19 mouse cellular contexts compared by ENCODE assay signal in the genomic region with DNA sequence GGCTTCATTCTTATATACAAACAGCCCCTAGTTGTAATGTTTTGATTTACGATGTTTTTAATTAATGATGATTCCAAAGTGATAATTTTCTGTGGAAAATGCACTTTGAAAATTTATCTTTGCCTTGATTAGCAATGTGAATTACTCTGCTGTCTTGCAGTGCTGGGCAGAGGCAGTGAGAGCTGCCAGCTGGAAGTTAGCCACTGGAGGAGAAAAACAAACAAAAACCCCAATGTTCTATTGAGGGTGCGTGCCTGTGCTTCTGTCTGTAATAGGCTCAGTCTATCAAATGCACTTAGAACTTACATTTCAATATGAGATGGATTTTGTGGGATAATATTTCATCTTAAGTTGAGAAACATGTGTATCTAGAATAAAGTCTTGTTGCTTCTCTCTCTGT. TPM values are rescaled to one million over a fixed set of nuclear protein-coding genes. Genes with fewer than 3 reads are reported as not detected.
A peak's percentile ranks its signal among the peaks of the same experiment; 100 is the strongest.
DNase-seq lines count a peak whose midpoint lies in the region; ATAC-seq and TF ChIP-seq lines count a peak whose summit lies in the region.
"Had no signal": no experiment of that assay in that cellular context is flagged by ENCODE, and none has a peak within 500 bp of the region (broad histone marks: within the 10 kb centered on the region; RNA-seq: fewer than 3 reads in every experiment).

No protein-coding gene starts in this region.

- no peak overlapping the region for H3K27ac ChIP-seq in hindbrain, postnatal 0 days
- H3K27ac ChIP-seq in hindbrain, embryonic 16.5 days (ENCODE audit: low read depth, low read length), result no peak overlapping the region
- H3K27ac ChIP-seq: embryonic facial prominence, embryonic 15.5 days; forebrain, embryonic 12.5 days; hindbrain, embryonic 10.5 days; liver, embryonic 13.5 days; midbrain, embryonic 13.5 days; neural tube, embryonic 12.5 days had no signal

- peak; percentile 12 to 15 for DNase-seq in cerebellum, adult 18-20 months
- no peak for DNase-seq in cerebellum, postnatal 36 days
- DNase-seq in hindbrain, postnatal 0 days (ENCODE audit: low spot score), result peak; percentile 56
- DNase-seq in right cerebral cortex, postnatal 10 days (ENCODE audit: low spot score in 2 of 2), result peak; percentile 70 to 75
- no peak for DNase-seq in right cerebral cortex, adult 2 months (ENCODE audit: low spot score in 2 of 2)
- peak; percentile 68 for DNase-seq in telencephalon, adult 2 months (ENCODE audit: low read depth, low spot score)
- DNase-seq in ovary, postnatal 14 days (ENCODE audit: low spot score), result no peak
- DNase-seq: gastrocnemius, postnatal 25 days; kidney, adult 11 months; kidney, postnatal 14 days; liver, embryonic 13.5 days; lung, postnatal 14 days had no signal

- H3K36me3 ChIP-seq in hindbrain, postnatal 0 days (ENCODE audit: insufficient read depth, low read length), result no peaks in the 10 kb centered on the region
- H3K36me3 ChIP-seq in hindbrain, embryonic 16.5 days (ENCODE audit: control insufficient read depth, insufficient read depth, low read length), result no peaks in the 10 kb centered on the region
- H3K36me3 ChIP-seq: embryonic facial prominence, embryonic 15.5 days; forebrain, embryonic 12.5 days; heart, embryonic 12.5 days; hindbrain, embryonic 10.5 days; liver, embryonic 13.5 days; midbrain, embryonic 13.5 days; neural tube, embryonic 12.5 days had no signal

- no peak for TF ChIP-seq CTCF in hindbrain, postnatal 0 days (IDR thresholded peaks at IDR 0.05; ENCODE audit: low read depth)

- no peak overlapping the region for H3K4me2 ChIP-seq in hindbrain, postnatal 0 days (ENCODE audit: low read depth, low read length)
- H3K4me2 ChIP-seq in hindbrain, embryonic 16.5 days (ENCODE audit: low read length), result no peak overlapping the region
- H3K4me2 ChIP-seq: embryonic facial prominence, embryonic 15.5 days; forebrain, embryonic 12.5 days; heart, embryonic 12.5 days; liver, embryonic 13.5 days; midbrain, embryonic 13.5 days; neural tube, embryonic 12.5 days had no signal

- no peak overlapping the region for H3K4me3 ChIP-seq in hindbrain, postnatal 0 days (ENCODE audit: low read length)
- H3K4me3 ChIP-seq in hindbrain, embryonic 16.5 days (ENCODE audit: low read length), result no peak overlapping the region
- H3K4me3 ChIP-seq: embryonic facial prominence, embryonic 15.5 days; forebrain, embryonic 12.5 days; heart, embryonic 12.5 days; hindbrain, embryonic 10.5 days; liver, embryonic 13.5 days; midbrain, embryonic 13.5 days; neural tube, embryonic 12.5 days had no signal

- H3K27me3 ChIP-seq in hindbrain, postnatal 0 days (ENCODE audit: insufficient read depth, low read length), result no peaks in the 10 kb centered on the region
- H3K27me3 ChIP-seq in hindbrain, embryonic 16.5 days (replicated peaks; ENCODE audit: control insufficient read depth, insufficient read depth, low read length), result no peaks in the 10 kb centered on the region
- H3K27me3 ChIP-seq: embryonic facial prominence, embryonic 15.5 days; forebrain, embryonic 12.5 days; heart, embryonic 12.5 days; liver, embryonic 13.5 days; midbrain, embryonic 13.5 days; neural tube, embryonic 12.5 days had no signal

- WGBS in hindbrain, postnatal 0 days, result 54% methylated on average over 2 of the region's 2 CpGs
- WGBS in hindbrain, embryonic 16.5 days, result 73% methylated on average over 2 of the region's 2 CpGs

- H3K9ac ChIP-seq in hindbrain, postnatal 0 days (replicated peaks; ENCODE audit: low read length), result no peak overlapping the region
- H3K9ac ChIP-seq in hindbrain, embryonic 16.5 days (ENCODE audit: low read depth, low read length), result no peak overlapping the region
- H3K9ac ChIP-seq: embryonic facial prominence, embryonic 15.5 days; forebrain, embryonic 12.5 days; heart, embryonic 12.5 days; liver, embryonic 13.5 days; midbrain, embryonic 13.5 days; neural tube, embryonic 12.5 days had no signal

- ATAC-seq in hindbrain, postnatal 0 days, result no peak
- ATAC-seq in hindbrain, embryonic 16.5 days, result no peak
- ATAC-seq: midbrain, embryonic 13.5 days had no signal

- no peaks in the 10 kb centered on the region for H3K9me3 ChIP-seq in hindbrain, postnatal 0 days (ENCODE audit: low read length)
- H3K9me3 ChIP-seq in hindbrain, embryonic 16.5 days (ENCODE audit: control insufficient read depth, low read length), result no peaks in the 10 kb centered on the region
- H3K9me3 ChIP-seq: embryonic facial prominence, embryonic 15.5 days; forebrain, embryonic 12.5 days; heart, embryonic 12.5 days; hindbrain, embryonic 10.5 days; liver, embryonic 13.5 days; midbrain, embryonic 13.5 days; neural tube, embryonic 12.5 days had no signal

- H3K4me1 ChIP-seq in hindbrain, postnatal 0 days (ENCODE audit: insufficient read depth, low read length), result peaks cover 2% of the 10 kb centered on the region; the same call in 1 of the 2 replicates
- peaks cover 3% of the 10 kb centered on the region for H3K4me1 ChIP-seq in hindbrain, embryonic 16.5 days (ENCODE audit: control insufficient read depth, insufficient read depth, low read depth, low read length)

RNA-seq across cellular contexts. Expression of a gene that starts 4.0 kb away (rescaled TPM):
- 14.7 and 17.5 TPM in 2 replicates for total RNA-seq in hindbrain, postnatal 0 days (2014; rRNA removed)
- polyA plus RNA-seq in hindbrain, postnatal 0 days (2015; fragmentation: Nextera tagmentation; extraction: Ambion mirVana), result 11.4 and 11.5 TPM in 2 replicates
- 15.4 and 15.7 TPM in 2 replicates for polyA plus RNA-seq in hindbrain, embryonic 16.5 days (2015; fragmentation: Nextera tagmentation; extraction: Ambion mirVana)

RNA-seq across cellular contexts. Expression of a gene that starts 4.2 kb away (rescaled TPM):
- total RNA-seq in hindbrain, postnatal 0 days (2014; rRNA removed), result 42.4 and 48.1 TPM in 2 replicates
- polyA plus RNA-seq in hindbrain, postnatal 0 days (2015; fragmentation: Nextera tagmentation; extraction: Ambion mirVana), result 30.4 and 32.4 TPM in 2 replicates
- 51.7 and 53.7 TPM in 2 replicates for polyA plus RNA-seq in hindbrain, embryonic 16.5 days (2015; fragmentation: Nextera tagmentation; extraction: Ambion mirVana)

RNA-seq across cellular contexts. Expression of a gene that starts 31.6 kb away (rescaled TPM):
- 112 and 119 TPM in 2 replicates for total RNA-seq in hindbrain, postnatal 0 days (2014; rRNA removed)
- polyA plus RNA-seq in hindbrain, postnatal 0 days (2015; fragmentation: Nextera tagmentation; extraction: Ambion mirVana), result 80.2 and 81.9 TPM in 2 replicates
- polyA plus RNA-seq in hindbrain, embryonic 16.5 days (2015; fragmentation: Nextera tagmentation; extraction: Ambion mirVana), result 63.0 and 88.0 TPM in 2 replicates

Comparison
In these comparisons a context has a peak if more than half of its experiments do, and no peak if none do; other contexts are left out.
1. DNase-seq: peak in cerebellum, adult 18-20 months (2 of 2), hindbrain, postnatal 0 days (single experiment), right cerebral cortex, postnatal 10 days (2 of 2) and telencephalon, adult 2 months (single experiment); none in cerebellum, postnatal 36 days (0 of 2), right cerebral cortex, adult 2 months (0 of 2) and ovary, postnatal 14 days (single experiment).